Mouse (Mus musculus) neural tube, embryonic 13.5 days (tissue): ENCODE measurements around the gene Acbd6. TPM values are rescaled to one million over a fixed set of nuclear protein-coding genes. Genes with fewer than 3 reads are reported as not detected.

Source experiments
- ATAC-seq: fragments of 200-750 bp; cut with Nextera tagmentation; 2 replicates; pipeline ENCODE4 v1.8.0; 2017; ENCODE audit warnings: low read depth, mild to moderate bottlenecking, moderate TSS enrichment, moderate library complexity
- H3K27ac ChIP-seq: fragments of 300-500 bp; sonication (generic); replicated peaks from 2 replicates; pipeline ENCODE4 v1.5.1; 2015; ENCODE audit warnings: moderate library complexity, mild to moderate bottlenecking, inconsistent platforms
- H3K27me3 ChIP-seq: fragments of 300-500 bp; sonication (generic); 2 replicates; pipeline ENCODE4 v1.6.1; 2015; ENCODE audit warnings: mild to moderate bottlenecking, inconsistent platforms
- H3K36me3 ChIP-seq: fragments of 300-500 bp; sonication (generic); 2 replicates; pipeline ENCODE4 v1.6.1; 2015; ENCODE audit warnings: mild to moderate bottlenecking, inconsistent platforms
- H3K4me1 ChIP-seq: fragments of 300-500 bp; sonication (generic); replicated peaks from 2 replicates; pipeline ENCODE4 v1.6.1; 2015; ENCODE audit warnings: inconsistent platforms
- H3K4me2 ChIP-seq: fragments of 300-500 bp; sonication (generic); 2 replicates; pipeline ENCODE4 v1.6.1; 2015; ENCODE audit warnings: inconsistent platforms, mild to moderate bottlenecking, moderate library complexity
- H3K4me3 ChIP-seq: fragments of 300-500 bp; sonication (generic); 2 replicates; pipeline ENCODE4 v1.5.1; 2015; ENCODE audit warnings: mild to moderate bottlenecking, inconsistent platforms
- H3K9ac ChIP-seq: fragments of 300-500 bp; sonication (generic); 2 replicates; pipeline ENCODE4 v1.6.1; 2015; ENCODE audit warnings: moderate library complexity, mild to moderate bottlenecking, inconsistent platforms
- H3K9me3 ChIP-seq: fragments of 300-500 bp; sonication (generic); 2 replicates; pipeline ENCODE4 v1.6.1; 2016; ENCODE audit warnings: inconsistent platforms
- WGBS: fragments of 180-500 bp; shearing (Covaris S2); methylation state at CpG from one replicate; pipeline ENCODE4 v1.1.7; 2015; 5-methylcytosine and 5-hydroxymethylcytosine counted together
- polyA plus RNA-seq: library from polyadenylated mRNA; unstranded; fragments of >200 nt; fragmentation: Nextera tagmentation; extraction: Ambion mirVana; gene quantifications from 2 replicates; pipeline ENCODE4 v1.2.1, GENCODE M21; 2015

Acbd6 gene
- polyA plus RNA-seq, 1 experiment from 2014 or later: 90.6 TPM

- peak; percentile 58 for ATAC-seq
- Histone ChIP-seq H3K4me3 (no peak overlapping the region), H3K4me1 (peaks cover 41% of the 10 kb centered on the region), H3K36me3 (no peaks in the 10 kb centered on the region), H3K4me2 (no peak overlapping the region), H3K27me3 (peaks cover 12% of the 10 kb centered on the region; the same call in 1 of the 2 replicates), H3K27ac (no peak overlapping the region; the same call in 1 of the 2 replicates), H3K9me3 (no peaks in the 10 kb centered on the region), H3K9ac (no peak overlapping the region)
- WGBS: 67% methylated on average over 19 of the region's 19 CpGs
Measured at GRCm38 (mm10) chr1:155529120-155529963, 28.6 kb upstream of the Acbd6 start.

GRCm38 (mm10) chr1:155530561-155531457, 27.1 kb upstream of the Acbd6 start:
- peak overlapping the region; percentile 31 for H3K4me2 ChIP-seq
- H3K4me3 ChIP-seq: no peak overlapping the region
- H3K9ac ChIP-seq: no peak overlapping the region
- H3K27ac ChIP-seq: peak overlapping the region; percentile 24; the same call in 1 of the 2 replicates
- H3K4me1 ChIP-seq: peaks cover 41% of the 10 kb centered on the region
- WGBS: 32% methylated on average over 21 of the region's 21 CpGs
- no peak for ATAC-seq
- H3K27me3 ChIP-seq: peaks cover 12% of the 10 kb centered on the region; the same call in 1 of the 2 replicates
- H3K36me3 ChIP-seq: no peaks in the 10 kb centered on the region
- H3K9me3 ChIP-seq: no peaks in the 10 kb centered on the region

GRCm38 (mm10) chr1:155532396-155532795, 25.5 kb upstream of the Acbd6 start:
- no peak for ATAC-seq
- WGBS: 92% methylated on average over 5 of the region's 5 CpGs
- no peak overlapping the region for H3K4me3 ChIP-seq
- H3K9me3 ChIP-seq: no peaks in the 10 kb centered on the region
- H3K4me2 ChIP-seq: no peak overlapping the region
- no peak overlapping the region for H3K9ac ChIP-seq
- no peak overlapping the region for H3K27ac ChIP-seq
- peaks cover 36% of the 10 kb centered on the region for H3K4me1 ChIP-seq
- H3K27me3 ChIP-seq: 0 out of 2 replicates have a peak, but pooled peaks cover 2% of the 10 kb centered on the region
- no peaks in the 10 kb centered on the region for H3K36me3 ChIP-seq

- Histone ChIP-seq H3K4me3 (no peak overlapping the region), H3K27ac (no peak overlapping the region), H3K36me3 (no peaks in the 10 kb centered on the region), H3K27me3 (no peaks in the 10 kb centered on the region), H3K4me1 (peaks cover 30% of the 10 kb centered on the region), H3K9me3 (no peaks in the 10 kb centered on the region), H3K4me2 (no peak overlapping the region), H3K9ac (no peak overlapping the region)
- WGBS: 81% methylated on average over 9 of the region's 9 CpGs
- no peak for ATAC-seq
Measured at GRCm38 (mm10) chr1:155532833-155533688, 24.9 kb upstream of the Acbd6 start.

GRCm38 (mm10) chr1:155533689-155533965, 24.3 kb upstream of the Acbd6 start:
- 80% methylated on average over 3 of the region's 3 CpGs for WGBS
- H3K9ac ChIP-seq: no peak overlapping the region
- H3K36me3 ChIP-seq: no peaks in the 10 kb centered on the region
- no peaks in the 10 kb centered on the region for H3K9me3 ChIP-seq
- no peak overlapping the region for H3K4me2 ChIP-seq
- no peaks in the 10 kb centered on the region for H3K27me3 ChIP-seq
- no peak overlapping the region for H3K27ac ChIP-seq
- H3K4me1 ChIP-seq: peaks cover 24% of the 10 kb centered on the region
- H3K4me3 ChIP-seq: no peak overlapping the region
- no peak for ATAC-seq

- Histone ChIP-seq H3K4me1 (no peaks in the 10 kb centered on the region), H3K4me2 (no peak overlapping the region), H3K36me3 (no peaks in the 10 kb centered on the region), H3K27me3 (no peaks in the 10 kb centered on the region), H3K9ac (no peak overlapping the region), H3K9me3 (no peaks in the 10 kb centered on the region), H3K27ac (no peak overlapping the region), H3K4me3 (no peak overlapping the region)
- 9% methylated on average over 2 of the region's 2 CpGs for WGBS
- 0 out of 2 replicates have a peak, but pooled peaks have one; percentile 32 for ATAC-seq
Measured at GRCm38 (mm10) chr1:155537005-155537642, 20.8 kb upstream of the Acbd6 start.

GRCm38 (mm10) chr1:155538006-155538405, 19.9 kb upstream of the Acbd6 start:
- Histone ChIP-seq H3K4me3 (no peak overlapping the region), H3K27ac (no peak overlapping the region), H3K36me3 (no peaks in the 10 kb centered on the region), H3K9ac (no peak overlapping the region), H3K4me1 (no peaks in the 10 kb centered on the region), H3K4me2 (no peak overlapping the region), H3K9me3 (no peaks in the 10 kb centered on the region), H3K27me3 (no peaks in the 10 kb centered on the region)
- WGBS: 71% methylated on average over 7 of the region's 7 CpGs
- no peak for ATAC-seq

GRCm38 (mm10) chr1:155557642-155558011, 293 bp upstream of the Acbd6 start:
- Histone ChIP-seq H3K9ac (peak overlapping the region; percentile 93), H3K4me3 (peak overlapping the region; percentile 95), H3K9me3 (peaks cover 4% of the 10 kb centered on the region; the same call in 1 of the 2 replicates), H3K36me3 (no peaks in the 10 kb centered on the region), H3K4me2 (peak overlapping the region; percentile 79), H3K27me3 (no peaks in the 10 kb centered on the region), H3K27ac (peak overlapping the region; percentile 83), H3K4me1 (peaks cover 37% of the 10 kb centered on the region)
- WGBS: 56% methylated on average over 9 of the region's 9 CpGs
- no peak; the same call in 1 of the 2 replicates for ATAC-seq

- Histone ChIP-seq H3K4me3 (no peak overlapping the region), H3K36me3 (peaks cover 4% of the 10 kb centered on the region; the same call in 1 of the 2 replicates), H3K27ac (no peak overlapping the region), H3K9ac (peak overlapping the region; percentile 6; the same call in 1 of the 2 replicates), H3K4me1 (peaks cover 37% of the 10 kb centered on the region), H3K9me3 (no peaks in the 10 kb centered on the region), H3K27me3 (no peaks in the 10 kb centered on the region), H3K4me2 (peak overlapping the region; percentile 21)
- 87% methylated on average over 4 of the region's 4 CpGs for WGBS
- no peak for ATAC-seq
Measured at GRCm38 (mm10) chr1:155560021-155560420, 2.1 kb downstream of the Acbd6 start.

- no peak overlapping the region for H3K4me2 ChIP-seq
Measured at GRCm38 (mm10) chr1:155560678-155561077, 2.8 kb downstream of the Acbd6 start.

GRCm38 (mm10) chr1:155562206-155562605, 4.3 kb downstream of the Acbd6 start:
- H3K4me1 ChIP-seq: peaks cover 37% of the 10 kb centered on the region
- no peaks in the 10 kb centered on the region for H3K9me3 ChIP-seq
- H3K27ac ChIP-seq: no peak overlapping the region
- ATAC-seq: no peak
- no peak overlapping the region for H3K9ac ChIP-seq
- no peak overlapping the region for H3K4me2 ChIP-seq
- peaks cover 17% of the 10 kb centered on the region for H3K36me3 ChIP-seq
- 84% methylated on average over 6 of the region's 6 CpGs for WGBS
- no peak overlapping the region for H3K4me3 ChIP-seq
- H3K27me3 ChIP-seq: no peaks in the 10 kb centered on the region

More at GRCm38 (mm10) chr1:155560678-155561077, 2.8 kb downstream of the Acbd6 start:
- 90% methylated on average over 2 of the region's 2 CpGs for WGBS
- Histone ChIP-seq H3K27me3 (no peaks in the 10 kb centered on the region), H3K4me1 (peaks cover 37% of the 10 kb centered on the region), H3K36me3 (peaks cover 10% of the 10 kb centered on the region), H3K27ac (no peak overlapping the region), H3K9ac (no peak overlapping the region), H3K9me3 (no peaks in the 10 kb centered on the region), H3K4me3 (no peak overlapping the region)
- ATAC-seq: no peak
